Mouse (Mus musculus): ENCODE results near the gene Plpp7.

Plpp7 gene

DNA sequence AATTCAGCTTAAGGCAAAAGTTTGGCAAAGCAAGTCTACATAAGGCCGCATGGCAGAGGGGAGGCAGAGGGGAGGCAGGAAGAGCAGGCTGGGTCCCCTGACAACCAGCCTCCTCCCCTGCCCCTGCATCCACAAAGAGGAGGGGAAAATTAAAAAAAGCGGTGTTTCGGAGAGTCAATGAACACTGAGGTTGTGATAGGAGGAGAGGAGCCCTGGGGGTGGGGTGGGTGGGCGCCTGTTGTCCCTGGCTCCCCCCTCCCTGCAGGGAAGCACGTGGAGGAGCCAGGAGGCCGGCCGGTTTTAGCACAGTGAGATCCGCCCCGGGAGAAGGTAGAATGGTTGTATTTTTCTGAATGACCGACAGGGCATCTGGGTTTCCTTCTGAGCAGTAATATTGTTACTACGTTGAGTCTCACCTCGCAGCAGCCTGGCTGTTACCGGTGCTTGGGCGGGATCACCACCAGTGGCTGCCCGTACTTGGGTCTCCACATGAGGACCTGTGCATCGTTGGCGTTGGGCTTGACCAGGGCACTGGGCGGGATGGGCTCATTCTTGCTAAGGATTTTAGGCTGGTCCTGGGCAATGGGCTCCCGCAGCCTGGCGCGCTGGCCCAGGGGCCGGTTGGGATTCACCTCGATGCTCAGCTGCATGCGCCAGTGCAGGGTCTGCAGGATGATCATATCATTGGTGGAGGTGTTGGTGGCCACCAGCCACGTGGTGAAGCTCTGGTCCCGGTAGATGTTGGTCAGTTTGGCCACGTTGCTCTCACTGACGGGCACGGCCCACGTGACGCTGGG, 26.3 kb upstream of the Plpp7 start:
- no peak for DNase-seq (ENCODE audit: low spot score in 2 of 2)

DNA sequence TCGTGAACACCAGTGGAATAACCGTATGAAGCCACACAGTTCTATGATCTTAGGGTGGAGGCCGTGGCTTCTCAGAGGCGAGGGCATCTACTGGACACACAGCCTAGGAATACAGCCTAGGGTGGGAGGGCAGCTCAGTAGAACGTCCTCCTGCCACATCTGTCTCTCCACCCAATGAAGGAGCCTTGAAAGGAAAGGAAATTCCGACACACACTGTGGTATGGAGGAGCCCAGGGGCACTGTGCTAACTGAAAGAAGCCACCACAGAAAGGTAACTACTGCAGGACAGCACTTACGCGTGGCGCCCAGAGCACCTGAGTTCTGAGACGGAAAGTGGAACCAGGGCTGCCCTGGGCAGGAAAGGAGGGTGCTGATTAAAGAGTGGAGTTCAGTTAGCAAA, 24.6 kb upstream of the Plpp7 start:
- no peak for DNase-seq (ENCODE audit: low spot score in 2 of 2)

DNA sequence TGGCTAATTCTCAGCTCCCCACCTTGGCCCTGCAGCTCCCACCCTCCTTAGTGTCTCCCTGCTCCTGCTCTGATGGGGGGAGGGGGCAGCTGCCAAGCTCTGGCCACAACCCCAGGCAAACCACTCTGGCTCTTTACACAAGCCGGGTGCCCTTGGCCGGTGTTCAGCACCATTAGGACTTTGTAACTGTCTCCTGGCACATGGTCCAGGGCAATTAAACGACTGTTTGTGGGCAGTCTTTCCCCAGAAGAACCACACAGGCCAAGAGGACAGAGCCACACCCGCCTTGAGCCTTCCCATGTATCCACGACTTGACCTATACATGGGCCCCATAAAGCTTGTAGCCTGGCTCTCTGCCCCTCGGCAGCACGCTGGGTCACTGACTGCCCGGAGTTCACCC, 20.9 kb upstream of the Plpp7 start:
- peak in 1 of 2 experiments; percentile 28 for DNase-seq (ENCODE audit: low spot score in 2 of 2)

DNA sequence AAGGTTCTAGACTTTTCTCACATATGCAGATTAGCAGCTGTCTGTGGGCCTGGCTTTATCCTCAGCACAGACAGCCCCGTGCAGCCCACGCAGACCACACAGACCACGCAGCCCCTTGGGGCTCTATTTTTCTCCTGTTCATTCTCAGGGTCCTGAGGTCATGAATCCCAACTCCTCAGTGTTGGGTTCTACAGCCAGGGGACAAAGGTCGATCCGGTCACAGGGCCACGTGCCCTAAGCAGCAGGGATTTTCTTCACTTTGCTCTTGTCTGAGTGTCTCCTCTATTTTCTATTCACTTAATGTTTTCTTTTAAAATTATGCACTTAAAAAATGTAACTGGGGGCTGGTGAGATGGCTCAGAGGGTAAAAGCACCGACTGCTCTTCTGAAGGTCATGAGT, 20.0 kb upstream of the Plpp7 start:
- DNase-seq (ENCODE audit: low spot score in 2 of 2), result no peak

DNA sequence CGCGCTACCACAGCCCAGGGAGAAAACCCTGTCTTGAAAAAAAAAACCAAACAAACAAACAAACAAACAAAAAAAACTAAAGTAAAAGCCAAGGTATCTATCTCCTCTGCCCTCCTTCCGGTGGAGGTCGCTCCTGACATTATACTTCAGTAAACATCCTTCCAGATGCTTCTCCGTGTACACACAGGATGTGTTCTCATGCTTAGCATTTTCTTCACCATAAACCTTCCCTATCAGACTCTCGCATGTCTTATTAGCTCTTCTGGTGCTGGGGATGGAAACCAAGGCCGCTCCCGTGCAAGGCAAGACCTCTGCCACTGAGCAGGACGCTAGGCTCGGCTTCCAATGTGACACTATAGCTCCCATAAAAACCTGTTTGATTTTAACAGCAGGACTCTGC, 17.6 kb upstream of the Plpp7 start:
- DNase-seq (ENCODE audit: low spot score in 2 of 2), result no peak

DNA sequence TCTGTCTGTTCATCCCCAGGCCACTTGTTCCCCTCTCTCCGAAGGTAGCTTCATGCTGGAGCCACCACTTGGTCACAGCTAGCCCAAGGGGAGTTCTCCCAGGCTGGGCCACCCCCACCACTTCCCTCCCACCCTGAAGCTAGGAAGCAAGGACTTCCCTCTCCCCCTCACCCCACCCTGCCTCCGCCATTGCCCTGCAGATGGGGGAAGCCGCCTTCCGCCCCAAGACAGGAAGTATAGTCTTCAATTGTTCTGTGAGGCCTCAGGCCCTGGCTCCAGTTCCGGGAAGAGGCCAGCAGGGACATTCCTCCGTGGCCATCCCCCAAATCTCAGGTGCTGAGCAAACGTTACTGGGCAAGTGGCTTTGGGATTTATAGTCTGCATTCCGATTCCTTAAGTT, 16.8 kb upstream of the Plpp7 start:
- no peak for DNase-seq (ENCODE audit: low spot score in 2 of 2)

DNA sequence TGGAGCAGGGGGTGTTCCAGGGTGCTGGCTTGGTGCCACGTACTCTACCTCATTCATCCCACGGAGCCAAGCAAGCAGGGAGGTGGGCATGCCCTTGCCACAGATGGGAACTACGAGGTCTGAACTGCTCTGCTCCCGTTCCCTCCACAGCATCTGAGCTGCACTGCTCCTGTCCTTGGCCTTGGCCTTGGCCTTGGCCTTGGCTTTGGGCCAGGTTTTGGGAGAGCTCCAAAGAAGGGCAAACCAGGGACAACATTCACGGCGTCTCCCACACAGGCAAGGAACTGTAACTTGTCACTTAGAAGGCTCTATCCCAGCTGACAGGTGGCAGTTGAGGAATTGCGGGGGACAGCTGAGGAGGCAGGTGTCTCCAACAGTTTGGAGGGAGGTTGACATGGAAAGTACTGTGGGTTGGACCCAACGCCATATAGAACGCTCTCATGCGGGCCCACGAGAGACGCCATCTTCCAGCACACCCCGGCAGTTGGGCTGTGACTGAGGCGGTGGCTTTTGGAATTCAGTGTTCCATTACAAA, 16.1 kb upstream of the Plpp7 start:
- no peak for DNase-seq (ENCODE audit: low spot score in 2 of 2)

DNA sequence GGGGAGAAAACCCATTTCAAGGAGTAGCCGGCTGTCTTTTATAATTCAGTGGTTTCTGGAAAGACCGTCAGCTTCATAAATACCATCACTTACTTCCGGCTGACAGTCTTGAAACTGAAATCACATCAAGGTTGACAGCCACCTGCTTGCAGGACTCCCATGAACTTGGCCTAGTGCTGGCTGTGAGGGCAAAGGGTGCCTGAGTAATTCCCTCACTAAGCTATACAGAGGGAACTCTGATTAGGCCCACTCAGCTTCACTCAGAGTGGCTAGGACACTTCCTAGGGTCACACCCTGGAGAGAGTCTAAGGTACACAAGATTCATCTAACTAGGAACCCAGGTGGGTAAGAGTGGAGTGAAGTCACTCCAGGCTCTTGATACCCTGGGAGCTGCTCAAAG, 14.6 kb upstream of the Plpp7 start:
- DNase-seq (ENCODE audit: low spot score in 2 of 2), result no peak

DNA sequence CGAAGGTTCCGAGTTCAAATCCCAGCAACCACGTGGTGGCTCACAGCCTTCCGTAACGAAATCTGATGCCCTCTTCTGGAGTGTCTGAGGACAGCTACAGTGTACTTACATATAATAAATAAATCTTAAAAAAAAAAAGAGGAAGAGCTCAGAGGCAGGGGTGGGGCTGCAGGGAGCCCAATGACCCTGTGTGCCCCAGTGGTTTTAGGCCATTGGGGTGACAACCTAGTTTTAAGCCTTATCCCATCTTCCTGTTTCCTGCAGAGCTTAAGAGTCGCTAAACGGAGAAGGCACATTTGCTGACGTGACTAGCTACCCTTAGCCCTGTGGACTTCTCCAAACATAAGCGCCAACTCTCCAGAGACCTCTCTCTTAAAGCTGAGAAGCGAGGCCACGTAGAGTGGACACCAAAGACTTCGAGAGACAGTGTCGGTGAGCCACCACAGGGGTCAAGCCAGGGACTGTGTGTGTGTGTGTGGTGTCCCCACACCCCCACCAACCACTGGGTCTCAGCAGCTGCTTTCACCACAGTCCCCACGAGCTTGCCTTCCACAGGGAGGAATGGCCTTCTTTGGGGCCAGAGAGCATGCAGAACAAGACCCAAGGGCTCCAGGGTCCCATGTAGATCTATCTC, 13.9 kb upstream of the Plpp7 start:
- no peak for DNase-seq (ENCODE audit: low spot score in 2 of 2)

DNA sequence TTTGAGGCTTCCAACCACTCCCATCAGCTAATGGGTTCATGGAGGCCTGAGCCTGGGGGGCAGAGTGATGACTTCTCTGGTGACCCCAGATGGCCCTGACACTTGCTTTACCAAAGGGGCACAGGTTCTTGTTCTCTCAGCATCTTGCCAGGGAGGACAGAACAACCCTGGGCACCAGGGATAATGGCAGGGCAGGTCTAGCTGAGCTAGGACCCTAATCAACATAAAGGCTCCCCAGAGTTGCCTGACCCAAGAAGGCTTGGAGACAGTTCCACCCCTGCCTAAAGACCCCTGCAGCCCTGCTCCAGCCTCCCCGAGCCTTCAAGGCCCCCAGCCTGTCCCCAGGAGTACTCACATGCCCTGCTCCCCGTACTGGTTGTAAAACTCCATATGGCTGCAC, 13.1 kb upstream of the Plpp7 start:
- no peak for DNase-seq (ENCODE audit: low spot score in 2 of 2)

DNA sequence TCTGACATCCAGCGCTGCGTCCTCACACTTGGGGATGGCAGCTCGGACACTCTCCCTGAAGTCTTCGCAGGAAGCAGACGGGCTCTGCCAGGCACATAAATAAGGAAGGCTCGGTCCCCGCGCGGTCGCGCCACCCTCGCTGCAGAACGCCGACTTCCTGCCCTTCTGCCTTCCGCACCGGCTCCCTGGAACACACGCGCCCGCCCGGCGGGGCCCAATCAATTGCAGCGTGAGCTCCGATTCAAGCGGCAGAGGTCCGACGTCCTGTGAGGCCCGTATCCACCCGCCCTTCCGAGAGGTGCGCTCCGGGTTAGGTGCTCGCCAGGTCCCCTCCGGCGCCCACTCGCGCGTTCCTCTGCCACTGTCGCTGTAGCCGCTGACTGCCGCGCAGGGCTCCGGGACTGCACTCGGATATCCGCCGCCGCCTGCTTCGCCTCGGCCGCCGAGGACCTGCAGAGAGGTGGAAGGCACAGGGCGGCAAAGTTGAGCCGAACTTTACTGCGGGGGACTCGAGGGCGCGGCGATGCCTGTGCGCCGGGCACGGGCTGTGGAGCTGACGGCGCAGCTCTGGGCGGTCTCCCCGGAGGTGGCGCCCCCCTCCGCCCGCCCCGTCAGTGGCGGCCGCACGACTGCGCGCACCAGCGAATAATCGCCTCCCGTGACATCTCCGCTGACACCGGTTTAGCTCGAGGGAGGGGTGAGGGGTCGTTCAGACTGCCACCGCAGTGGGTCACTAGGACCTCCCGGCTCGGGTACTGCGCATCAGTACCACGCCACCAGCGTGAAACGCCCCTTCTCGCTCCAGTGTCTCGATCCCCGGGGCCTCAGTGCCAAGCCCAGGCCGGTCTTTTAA, 11.9 kb upstream of the Plpp7 start:
- peak in 1 of 2 experiments; percentile 52 for DNase-seq (ENCODE audit: low spot score in 2 of 2)

DNA sequence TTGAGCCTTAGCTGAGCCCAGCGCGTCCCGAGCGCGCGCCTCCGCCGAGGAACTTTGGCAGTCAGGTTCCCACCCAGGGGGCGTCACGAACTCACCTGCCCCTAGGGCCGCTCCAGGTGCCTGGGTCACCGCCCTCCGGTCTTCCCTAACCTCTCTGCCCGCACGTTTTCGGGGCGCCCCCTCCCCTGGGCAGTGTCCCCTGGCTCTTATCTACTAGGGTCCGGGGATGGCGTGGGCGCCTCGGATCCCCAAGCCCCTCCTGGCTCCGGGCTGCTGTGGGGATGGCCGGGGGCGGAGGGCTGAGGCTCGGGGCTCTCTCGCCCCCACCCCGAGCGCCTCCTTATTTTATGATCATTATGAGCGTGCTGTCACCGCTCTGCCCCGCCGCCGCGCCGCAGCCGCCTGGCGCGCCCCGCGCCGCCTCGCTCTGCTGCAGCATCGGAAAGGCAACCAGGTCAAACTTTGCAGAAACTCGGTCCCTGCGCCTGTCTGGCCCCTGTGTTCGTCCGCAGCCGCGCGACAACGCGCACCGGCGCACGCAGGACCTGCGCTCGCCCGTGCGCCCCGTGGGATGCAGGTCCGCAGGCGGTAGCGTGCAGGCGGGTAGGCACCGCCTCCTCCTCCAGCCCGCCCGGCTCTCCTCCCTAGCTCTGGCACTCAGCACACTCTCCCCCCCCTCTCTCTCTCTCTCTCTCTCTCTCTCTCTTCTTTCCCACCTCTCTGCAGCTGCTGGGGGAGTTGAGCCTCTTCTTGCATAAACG, 11.0 kb upstream of the Plpp7 start, which contains the start of gene Fam78a:
Gene Fam78a, minus strand, starts transcription at position 747 of the 761 bp plus-strand sequence.
- peak; percentile 55 to 56 for DNase-seq (ENCODE audit: low spot score in 2 of 2)

DNA sequence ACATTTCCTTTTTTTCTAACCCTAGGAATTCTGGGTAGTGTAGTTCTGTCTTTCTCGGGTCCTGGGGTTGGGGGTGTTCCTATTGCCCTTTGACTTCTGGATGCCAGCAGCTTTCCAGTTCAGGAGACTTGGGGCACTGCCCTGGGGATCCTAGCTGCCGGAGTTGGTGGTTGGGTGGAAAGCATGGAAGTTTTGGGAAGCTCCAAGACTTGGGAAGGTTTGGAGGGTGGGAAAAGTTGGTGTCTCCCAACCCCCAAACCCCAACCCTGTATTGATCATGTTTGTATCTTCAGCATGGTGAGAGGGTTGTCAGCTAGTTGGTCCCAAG, 10.5 kb upstream of the Plpp7 start:
- DNase-seq (ENCODE audit: low spot score in 2 of 2), result no peak

DNA sequence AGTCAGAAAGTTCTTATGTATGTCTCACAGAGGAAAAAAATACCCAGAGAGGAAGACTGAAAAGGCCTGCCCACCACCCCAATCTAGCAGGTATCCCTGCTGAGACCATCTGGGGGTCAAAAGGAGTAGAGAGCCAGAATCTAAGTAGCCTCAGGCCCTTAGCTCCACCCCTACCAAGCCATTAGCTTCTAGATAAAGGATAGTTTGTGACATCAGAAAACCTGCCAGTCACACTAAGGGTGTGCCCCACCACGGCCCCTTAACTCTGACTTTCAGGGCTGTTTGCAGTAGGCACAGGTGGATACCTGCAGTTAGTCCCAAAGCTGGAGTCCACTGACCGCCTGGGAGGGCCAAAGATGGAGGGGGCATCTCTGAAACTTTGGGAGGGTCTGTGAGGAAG, 10.1 kb upstream of the Plpp7 start:
- no peak for DNase-seq (ENCODE audit: low spot score in 2 of 2)

DNA sequence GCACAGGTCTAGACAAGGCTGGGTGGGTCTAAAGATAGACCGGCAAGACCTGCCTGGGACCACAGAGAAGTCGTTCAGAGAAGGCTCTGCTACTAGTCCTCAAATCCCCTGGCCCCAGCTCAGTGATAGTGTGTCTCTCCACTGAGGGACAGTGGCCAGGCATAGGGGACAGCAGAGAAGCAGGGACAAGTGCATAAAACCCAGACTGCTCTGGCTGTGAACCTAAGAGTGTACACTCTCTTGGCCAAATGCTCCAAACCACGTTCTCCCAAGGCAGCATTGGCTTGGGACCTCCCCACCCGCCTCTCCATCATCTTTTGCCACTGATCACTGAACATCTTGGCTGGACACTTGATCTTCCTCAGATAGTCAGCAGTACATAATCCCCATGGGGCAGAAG, 7.7 kb upstream of the Plpp7 start:
- no peak for DNase-seq (ENCODE audit: low spot score in 2 of 2)

DNA sequence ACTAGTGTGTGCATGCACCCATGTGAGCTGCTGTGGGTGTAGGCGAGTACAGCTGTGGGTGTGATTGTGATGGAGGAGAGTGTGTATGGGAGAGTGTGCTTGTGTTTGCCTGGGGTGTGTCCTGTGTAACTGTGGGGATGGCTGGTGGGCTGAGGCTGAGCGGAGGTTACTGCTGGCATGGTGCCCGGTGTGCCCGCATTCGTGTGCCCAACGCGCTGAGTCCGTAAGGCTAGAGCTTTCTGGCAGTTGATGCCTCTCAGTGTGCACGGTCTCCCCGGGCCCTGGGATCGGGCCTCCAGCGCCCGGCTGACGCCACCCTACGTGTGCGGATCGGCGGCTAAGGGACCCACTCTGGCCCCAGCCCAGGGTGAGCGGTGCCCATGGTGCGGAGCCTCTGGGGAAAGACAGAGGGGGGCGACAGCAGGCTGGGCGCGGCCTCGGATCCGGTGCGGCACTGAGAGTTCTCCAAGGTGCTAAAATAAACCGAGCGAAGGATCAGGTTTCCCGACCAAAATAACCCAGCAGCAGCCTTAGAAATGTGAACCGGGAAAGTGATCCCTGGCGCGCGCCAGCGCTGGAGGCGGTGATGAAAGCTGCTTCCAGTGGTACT, 6.9 kb upstream of the Plpp7 start:
- peak; percentile 65 to 73 for DNase-seq (ENCODE audit: low spot score in 2 of 2)

DNA sequence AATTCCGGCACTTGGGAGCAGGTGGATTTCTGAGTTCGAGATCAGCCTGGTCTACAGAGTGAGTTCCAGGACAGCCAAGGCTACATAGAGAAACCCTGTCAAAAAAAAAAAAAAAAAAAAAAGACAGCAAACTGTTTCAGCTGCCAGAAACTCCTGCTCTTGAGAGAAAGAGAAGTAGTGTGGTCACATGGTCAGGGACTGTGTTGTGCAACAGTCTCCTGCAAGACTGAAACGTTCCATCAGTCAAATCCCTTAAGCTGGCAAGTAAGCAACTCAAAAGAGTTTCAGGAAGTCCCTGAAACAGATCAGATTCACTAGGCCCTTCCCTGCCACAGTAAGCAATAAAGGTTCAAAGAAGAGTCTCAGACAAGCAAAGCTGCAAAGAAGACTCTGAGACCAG, 5.7 kb upstream of the Plpp7 start:
- DNase-seq (ENCODE audit: low spot score in 2 of 2), result no peak

DNA sequence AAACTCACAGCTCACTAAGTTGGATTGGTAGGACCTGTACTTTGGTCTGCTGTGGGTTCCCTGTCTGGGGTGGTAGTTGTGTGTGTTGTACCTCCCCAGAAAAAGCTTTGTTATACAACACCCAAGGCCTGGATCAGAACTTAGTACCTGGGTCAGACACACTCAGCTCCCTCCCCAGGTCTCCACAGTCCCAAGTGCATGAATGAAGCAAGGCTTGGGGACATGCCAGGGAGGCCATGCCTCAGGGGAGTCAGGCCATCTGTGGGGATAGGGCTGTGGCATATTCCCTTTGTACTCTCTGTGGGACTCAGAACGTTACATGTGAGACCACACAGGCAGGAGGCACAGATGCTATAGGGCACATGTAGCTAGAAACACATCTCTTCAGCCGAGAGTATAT, 5.2 kb upstream of the Plpp7 start:
- no peak for DNase-seq (ENCODE audit: low spot score in 2 of 2)

DNA sequence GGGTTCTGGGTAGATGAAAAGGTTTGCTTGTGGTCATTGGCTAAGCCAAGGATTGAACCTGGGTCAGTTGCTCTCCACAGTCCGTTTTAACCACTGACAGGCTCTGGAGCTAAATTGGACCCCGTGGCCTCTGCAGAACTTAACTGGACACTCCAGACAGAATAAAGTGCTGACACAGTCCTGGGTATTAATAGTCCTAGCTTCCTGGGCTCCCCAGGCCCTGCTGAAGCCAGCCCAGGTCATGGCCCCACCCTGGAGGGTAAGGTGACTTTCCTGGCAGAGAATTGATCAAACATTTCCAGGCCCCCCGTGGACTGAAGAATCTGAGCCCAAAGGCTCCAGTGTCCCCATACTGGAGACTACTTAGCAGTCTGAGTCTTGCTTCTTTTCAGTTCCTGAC, 3.4 kb upstream of the Plpp7 start:
- DNase-seq (ENCODE audit: low spot score in 2 of 2), result no peak

DNA sequence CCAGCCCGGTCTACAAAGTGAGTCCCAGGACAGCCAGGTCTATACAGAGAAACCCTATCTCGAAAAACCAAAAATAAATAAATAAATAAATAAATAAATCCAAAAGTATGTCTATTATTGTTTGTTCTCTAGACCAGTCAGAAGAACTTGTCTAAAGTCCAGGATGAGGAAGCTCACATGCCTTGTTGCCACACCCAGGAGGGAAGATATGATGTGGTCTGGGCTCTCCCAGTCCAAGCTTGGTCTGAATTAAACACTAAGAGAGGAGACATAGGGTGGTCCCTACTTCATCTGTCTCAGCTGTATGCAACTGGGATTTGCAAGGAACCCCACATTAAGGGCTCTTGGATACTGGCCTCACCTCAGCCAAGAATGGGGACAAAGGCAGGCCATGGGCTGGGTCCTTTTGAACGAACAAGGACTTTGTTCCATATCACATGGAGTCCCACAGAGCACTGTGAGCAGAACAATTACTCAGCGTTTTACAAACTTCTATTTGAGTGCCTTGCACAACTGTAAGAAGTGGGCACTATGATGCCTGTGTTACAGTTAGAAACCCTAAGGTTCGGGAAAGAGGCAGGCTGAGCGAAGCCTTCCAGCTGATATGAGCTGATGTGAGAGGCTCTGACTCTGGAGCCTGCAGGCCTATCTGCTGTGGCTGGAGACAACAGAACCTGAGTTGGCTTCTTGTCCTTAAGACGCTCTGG, 1.2 kb upstream of the Plpp7 start:
- no peak for DNase-seq (ENCODE audit: low spot score in 2 of 2)

DNA sequence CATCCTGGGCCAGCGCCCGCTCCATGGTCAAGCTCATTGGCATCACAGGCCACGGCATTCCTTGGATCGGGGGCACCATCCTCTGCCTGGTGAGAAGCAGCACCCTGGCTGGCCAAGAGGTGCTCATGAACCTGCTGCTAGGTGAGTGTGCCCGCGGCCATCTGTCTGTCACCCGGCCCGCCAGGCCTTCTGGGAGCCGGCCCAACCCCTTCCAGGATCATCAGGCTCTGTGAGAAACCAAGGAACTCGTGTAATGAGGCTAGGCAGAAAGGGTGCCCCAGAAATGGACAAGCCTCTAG, 743 bp downstream of the Plpp7 start:
- no peak for DNase-seq (ENCODE audit: low spot score in 2 of 2)

All from frontal cortex, postnatal 36 days (tissue).